Mouse (Mus musculus): ENCODE results near the gene Igsf6.

Gene Igsf6

DNA sequence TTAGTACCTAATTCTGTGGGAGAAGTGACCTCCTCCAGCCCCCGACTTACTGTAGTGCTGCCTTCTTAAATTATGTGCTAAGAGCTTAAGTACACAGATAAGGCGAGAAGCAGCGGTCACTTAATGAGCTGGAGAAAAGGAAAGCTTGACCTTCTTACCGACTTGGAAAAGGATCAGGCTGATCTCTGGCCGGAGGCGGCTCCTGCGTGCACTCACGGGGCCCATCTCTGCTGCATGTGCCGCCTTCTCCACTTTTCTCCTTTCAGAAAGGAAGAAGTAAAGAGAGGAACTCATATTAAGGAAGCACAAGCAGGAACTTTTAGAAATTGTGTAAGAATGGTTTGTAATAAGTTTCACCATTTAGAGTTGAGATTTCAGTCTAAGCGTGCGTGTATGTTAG lies at the start of gene Igsf6:
TSS of gene Igsf6 (minus strand) at position 292 of the 400 bp plus-strand sequence.
- DNase-seq: no peak

DNA sequence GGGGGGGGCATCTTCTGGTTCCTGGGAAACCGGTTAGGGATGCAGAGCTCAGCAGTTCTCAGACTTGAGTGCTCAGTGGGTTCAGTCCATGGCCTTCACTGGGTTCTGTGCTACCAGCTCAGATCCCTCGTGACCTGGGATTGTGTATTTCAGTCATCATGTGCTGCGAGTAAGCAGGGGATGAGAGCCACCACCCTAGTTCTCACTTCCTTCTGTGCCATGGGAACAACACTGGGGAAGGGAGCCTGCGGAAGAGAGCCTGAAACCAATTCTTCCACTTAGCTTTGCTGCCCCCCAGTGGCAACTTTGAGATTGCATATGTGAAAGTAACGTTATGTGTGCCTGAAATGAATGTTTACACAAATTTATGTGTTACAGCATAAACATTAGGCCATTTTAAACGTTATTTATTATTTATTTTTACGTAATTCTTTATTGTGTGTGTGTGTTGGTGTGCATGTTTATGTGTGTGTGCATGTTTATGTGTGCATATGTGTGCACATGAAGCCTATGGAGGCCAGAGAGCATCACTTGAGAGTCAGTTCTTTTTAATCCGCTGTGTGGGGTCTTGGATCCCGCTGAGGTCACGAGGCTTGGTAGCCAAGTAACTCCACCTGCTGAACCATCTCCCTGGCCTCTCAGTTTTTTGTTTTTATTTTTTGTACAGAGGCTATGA lies 45.9 kb upstream of the Igsf6 start:
- DNase-seq: peak; percentile 36

DNA sequence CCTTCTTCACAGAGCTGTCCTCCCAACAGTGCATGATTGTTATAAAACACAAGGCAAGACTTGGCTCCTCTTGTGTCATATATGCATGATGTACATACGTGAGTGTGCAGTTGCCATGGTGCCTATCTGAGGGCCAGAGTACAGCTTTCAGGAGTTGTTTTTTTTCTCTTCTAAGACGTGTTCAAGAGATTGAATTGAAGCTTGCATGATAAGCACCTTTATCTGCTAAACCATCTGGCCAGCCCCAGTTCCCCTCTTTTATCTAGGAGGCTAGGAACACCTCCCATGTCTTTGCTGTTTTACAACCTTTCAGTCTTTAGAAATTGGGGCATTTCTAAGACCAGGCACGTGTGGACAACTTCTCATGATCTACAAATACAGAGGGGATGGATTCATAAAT lies 37.4 kb upstream of the Igsf6 start:
- DNase-seq: no peak

DNA sequence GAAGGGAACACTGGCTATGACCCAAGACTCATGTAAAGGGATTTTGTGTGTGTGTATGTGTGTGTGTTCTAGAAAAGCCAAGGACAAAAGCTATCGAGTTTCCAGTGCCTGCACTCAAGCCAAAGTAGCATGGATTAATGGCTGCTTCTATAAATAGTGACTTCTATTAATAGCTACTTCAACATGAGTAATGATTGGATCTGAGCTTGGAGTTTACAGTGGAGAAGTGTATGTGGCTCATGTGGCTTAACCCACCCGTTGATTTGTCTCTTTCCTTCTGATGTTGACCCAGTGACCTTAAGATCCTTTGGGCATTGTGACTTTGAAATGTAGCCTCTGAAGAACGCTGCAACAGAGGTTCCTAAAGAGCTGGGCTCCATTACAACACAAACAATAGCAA lies 36.9 kb upstream of the Igsf6 start:
- no peak for DNase-seq

DNA sequence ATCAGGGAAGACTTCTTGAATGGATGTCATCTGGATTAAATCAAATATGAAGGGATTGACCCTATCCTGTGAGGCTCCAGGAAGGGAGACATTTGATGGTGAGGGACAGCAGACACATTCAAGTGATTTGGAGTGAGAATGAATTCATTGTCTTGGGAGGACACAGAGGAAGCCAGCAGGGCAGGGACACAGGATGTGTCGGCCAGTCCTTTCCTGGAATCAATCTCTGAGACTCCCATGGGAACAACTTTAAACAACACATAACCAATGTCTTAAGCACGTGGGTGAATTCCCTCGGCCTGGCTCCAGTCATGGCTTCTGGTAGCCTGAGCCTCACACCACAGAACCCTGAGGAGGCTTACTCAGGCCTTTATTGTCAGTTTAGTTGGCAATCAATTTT lies 33.5 kb upstream of the Igsf6 start:
- DNase-seq: no peak

DNA sequence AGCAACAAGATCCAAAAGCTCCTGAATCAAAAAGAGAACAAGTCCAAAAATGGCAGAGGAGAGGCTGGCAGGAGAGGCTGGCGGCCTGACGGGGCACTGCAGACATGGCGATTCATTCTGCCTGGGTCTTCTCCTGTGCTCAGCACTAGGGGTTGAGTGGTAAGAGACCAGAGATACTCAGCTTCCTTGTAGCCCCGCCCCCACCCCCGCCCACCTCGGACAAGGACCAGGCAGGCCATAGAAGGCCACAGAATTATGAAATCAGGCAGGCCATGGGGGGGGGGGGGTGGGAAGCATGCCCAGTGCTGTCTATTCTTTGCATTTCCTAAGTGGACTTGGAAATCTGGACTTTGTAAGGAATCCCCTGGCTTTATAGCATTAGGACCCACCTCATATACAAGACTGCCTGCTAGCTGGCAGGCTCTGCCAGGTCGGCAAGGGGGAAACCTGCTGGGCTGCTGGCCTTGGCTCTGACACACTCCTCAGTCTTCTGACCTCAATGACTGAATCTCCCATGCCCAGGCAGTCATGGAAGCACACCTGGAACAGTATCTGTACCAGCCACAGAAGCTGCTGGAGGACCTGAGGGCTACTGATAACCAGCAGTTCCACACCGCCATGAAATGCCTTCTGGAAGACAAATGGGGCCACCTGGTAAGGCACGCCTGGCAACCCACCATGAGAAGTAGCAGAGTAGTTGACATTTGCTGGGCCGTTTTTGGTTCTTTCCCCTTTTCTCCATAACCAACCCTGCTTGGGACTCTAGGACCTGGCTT lies 24.4 kb upstream of the Igsf6 start:
- DNase-seq: no peak

DNA sequence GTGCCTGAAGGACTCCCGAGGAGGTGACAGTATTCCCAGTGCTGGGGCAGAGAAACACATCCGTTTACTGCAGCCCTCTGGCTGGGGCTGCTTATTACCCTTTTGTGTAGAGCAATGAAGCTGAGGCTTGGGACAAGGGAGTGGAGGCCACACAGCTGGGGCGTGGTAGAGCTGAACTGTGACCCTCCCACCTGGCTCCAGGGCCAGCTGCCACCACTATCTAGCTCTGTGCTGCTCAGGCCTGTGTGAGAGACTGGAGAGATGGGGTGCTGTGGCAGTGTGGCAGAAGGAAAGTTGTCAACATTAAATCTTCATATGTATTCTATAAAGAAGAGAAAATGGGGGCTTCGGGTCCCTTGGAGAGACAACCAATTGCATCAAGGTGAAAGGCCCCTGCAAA lies 18.7 kb upstream of the Igsf6 start:
- DNase-seq: no peak

DNA sequence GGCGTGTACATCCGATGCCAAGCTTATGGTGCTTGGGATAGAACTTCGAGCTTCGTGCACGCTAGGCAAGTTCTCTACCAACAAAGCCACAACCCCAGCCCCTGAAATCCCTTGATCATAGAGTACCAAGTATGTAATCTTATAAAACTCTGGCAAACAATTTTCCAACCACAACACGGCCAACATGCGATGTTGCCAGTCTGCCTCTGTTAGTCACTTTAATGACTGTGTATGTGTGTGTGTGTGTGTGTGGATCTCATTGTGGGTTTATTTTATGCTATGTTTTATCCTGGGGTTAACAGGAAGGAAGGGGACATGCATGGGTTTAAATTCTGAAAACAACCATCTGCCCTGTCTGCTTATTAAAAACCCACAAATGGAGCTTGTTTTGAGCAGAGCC lies 16.4 kb upstream of the Igsf6 start:
- no peak for DNase-seq

DNA sequence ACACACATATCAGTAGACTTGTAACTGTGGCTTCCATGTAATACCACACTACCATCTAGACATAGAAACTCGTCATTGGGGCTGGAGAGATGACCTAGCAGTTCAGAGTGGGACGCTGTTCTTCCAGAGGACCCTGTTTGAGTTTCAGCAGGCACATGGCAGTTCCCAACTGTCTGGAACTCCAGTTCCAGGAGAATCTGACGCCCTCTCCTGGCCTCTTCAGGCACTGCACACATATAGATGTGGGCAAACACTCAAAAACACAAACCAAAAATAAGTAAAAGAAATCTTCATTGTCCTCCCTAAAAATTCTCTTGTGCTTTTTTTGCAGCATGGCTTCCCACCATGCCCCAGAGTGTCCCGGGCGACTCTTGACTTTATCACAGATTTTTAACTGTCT lies 14.4 kb upstream of the Igsf6 start:
- DNase-seq: no peak

DNA sequence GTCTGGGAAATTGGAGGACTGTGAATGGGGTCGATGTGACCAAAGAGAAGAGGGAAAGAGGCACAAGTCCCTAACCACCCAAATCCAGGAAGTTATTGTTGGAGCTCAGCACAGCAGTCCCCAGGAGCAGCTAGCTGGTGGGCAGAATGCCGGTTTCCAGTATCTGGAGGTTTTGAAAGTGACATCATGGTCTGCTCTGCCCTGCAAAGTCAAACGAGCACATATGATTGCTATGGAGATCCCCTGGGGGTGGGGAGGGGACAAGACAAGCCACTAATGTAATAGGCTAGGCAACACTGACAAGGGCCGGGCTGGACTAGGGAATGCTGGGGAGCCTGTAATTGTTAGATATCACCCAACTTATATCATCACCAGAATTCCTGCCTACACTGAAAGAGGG lies 11.1 kb upstream of the Igsf6 start:
- DNase-seq: no peak

DNA sequence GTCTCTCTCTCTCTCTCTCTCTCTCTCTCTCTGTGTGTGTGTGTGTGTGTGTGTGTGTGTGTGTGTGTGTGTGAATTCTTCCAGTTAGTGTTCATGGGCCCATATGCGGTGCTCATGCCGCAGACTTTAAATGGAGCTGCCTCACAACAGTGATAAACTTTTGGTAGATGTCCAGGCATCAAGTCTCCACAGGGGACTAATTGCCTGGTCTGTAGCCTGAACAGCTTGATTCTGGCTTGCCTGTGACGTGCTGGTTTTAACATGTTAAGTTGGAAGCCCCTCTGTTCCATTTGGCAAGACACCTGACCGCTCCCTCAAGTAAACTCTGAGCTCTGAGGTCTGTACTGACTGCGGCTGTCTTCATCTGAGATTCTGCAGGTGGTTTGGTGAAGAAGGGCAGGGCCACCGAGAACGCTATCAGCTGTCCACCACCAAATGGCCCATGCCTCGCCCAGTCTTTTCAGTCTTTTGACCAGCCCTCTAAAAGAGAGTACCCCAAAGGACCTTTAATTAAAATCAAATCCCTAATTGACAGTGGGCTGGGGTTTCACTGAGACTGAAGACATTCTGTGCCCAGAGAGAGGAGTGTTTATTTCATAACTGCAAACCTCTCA lies 10.6 kb upstream of the Igsf6 start:
- no peak for DNase-seq

DNA sequence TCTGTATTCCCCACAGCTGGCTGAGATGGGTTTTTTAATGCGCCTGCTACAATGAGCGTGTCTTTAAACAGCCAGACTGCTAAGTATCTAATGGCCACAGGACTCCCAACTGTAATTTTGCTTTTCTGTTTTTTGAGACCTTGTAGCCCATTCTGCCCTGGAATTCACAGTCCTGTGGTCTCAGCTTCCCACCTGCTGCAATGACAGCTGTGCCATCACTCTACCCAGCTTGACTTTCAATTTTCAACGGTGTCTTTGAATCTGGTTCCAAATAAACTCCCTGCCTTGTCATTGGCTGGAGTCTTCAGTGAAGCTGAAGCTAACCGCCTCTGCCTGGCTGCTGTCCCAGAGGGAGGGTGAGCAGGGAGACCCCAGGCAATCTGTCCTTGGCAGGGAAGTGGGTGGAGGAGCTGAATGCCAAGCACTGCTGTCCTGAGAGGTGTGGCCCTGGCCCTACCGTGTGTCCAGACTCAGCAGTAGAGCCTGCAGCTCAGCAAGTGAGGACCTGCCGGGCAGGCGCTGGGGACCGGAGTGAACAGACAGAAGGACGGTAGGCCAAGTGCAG lies 8.7 kb upstream of the Igsf6 start:
- DNase-seq: no peak

DNA sequence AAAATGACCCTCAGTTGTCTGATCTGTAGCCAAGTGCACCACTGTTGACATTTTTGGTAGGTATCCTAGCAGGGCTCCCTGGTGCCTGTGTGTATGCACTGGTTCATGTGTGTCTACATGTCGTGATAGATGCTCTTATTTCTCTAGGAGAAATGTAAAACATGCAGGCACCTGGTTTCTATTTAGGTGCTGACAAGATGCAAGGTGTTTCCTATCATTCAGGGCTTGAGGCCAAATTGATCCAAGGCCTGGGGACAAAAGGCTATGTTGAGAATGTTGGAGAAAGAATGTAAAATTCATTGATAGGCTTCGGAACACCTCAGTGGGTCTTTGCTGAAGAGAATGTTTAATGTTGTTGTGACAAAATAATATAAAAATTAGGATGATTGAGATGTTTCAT lies 7.4 kb upstream of the Igsf6 start:
- DNase-seq: no peak

DNA sequence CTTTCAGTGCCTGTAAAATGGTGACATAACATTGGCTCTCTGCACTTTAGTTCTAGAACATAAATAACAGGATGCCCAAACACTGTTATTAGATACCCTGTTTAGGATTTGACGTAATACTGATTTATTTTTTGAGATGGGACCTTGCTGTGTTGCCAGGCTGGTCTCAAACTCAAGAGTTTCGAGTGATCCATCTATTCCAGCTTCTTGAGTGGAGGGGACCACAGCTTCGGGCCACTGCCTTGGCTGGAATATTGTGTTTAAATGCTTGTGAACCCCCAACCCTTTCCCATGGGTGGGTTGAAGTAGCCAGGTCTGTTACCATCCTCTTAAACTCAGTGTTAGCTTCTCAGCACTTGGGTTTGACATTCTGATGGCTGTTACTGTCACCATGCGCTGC lies 7.0 kb upstream of the Igsf6 start, which contains the start of gene Otoa:
TSS of gene Otoa (plus strand) at position 301 of the 400 bp plus-strand sequence.
- no peak for DNase-seq

DNA sequence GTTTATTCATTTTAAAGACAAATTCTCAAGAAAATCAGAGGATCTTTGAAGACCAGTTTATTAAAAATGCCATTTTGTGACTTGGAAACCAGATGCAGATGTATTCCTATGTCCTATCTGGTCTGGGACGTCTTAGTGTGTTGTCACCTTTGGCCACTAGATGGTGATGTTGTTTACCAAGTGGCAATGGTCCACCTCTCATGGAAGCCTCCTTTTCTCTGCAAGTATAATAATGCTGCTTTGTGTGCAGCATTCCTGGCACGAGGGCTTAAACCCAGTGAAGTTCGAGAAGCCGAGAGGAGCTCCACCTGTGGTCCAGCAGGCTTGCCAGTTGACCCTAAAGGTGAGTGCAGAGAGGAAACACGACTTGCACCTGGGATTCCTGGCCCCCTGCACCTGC lies 3.5 kb upstream of the Igsf6 start:
- peak; percentile 44 for DNase-seq

DNA sequence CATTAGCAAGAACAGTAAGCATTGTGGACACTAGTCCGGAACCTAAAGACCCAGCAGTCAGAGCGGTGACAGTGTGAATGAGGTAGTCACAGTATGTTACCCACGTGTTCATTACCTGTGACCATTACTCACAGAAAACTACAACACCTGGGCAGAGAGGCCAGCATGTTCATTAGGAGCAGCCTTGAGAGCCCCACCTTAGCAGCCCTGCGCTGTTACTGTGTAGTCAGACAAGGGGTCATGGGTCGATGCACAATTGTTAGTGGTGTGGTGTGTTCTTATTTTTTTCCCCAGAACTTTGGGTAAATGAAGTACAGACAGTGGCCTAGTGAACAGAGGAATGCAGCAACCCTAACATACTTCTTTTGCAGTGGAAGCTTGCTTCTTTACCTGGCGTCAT lies 2.9 kb upstream of the Igsf6 start:
- no peak for DNase-seq

DNA sequence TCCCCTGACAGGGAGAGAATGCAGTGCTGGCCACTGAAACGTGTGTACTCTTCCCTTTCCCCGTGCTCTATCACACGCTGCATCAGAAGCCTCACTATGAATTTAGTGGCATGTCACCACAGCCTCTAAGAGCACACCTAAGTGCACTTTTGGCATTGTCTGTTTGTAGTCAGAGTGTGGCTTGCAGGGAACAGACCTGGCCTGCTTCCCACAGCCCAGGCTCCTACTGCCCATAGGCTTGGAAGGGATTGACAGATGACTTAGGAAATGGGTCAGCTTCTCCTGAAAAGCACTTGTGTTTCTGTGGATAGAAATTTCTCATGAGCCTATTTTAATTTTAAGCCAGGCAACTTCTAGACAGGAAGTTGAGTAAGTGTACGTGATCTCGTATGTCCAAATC lies 1.0 kb upstream of the Igsf6 start:
- DNase-seq: peak; percentile 34

DNA sequence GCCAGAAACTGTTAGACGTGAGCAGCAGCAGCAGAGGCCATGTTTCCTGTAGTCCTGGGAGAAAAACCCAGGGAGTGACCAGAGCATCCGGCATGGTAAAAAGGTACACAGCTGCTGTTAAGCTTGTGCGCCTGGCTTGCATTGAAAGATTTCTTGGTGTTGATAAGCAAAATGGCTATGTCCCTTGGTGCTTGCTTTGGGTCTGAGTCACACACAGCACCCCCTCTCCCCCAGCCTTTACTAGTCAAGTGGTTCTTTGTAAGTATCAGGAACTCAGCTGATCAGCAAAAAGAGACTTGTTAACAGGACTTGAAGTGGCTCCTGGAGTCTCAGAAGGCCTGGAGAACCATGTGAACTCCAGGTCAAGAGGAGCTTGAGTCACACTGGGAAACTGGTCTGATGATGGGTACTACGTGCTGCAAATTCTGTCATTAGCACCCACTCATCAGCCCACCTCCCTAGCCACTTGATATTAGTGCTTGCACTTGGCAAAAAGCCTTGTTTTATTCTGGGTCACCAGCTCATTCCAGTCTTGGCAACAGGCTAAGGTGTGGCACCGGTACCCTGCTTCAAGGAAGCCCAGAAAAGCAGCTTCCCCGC lies 529 bp upstream of the Igsf6 start:
- DNase-seq: no peak

DNA sequence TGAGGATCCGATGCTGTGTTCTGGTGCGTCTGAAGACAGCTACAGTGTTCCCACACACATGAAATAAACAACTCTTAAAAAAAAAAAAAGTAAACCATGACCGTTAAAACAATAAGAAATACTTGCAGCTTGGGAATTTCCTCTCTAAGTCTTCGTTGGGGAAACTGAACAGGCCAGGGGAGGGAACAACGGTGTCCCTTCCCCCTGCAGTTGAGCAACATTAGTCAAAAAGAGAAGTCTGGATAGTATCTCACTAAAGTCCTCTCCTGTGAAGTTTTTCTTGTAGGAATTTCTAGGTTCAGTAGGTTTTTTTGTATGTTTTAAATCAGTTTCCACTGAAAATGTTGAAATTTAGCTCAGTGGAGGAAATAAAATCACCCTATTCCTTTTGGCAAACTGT lies 1.9 kb downstream of the Igsf6 start:
- no peak for DNase-seq

DNA sequence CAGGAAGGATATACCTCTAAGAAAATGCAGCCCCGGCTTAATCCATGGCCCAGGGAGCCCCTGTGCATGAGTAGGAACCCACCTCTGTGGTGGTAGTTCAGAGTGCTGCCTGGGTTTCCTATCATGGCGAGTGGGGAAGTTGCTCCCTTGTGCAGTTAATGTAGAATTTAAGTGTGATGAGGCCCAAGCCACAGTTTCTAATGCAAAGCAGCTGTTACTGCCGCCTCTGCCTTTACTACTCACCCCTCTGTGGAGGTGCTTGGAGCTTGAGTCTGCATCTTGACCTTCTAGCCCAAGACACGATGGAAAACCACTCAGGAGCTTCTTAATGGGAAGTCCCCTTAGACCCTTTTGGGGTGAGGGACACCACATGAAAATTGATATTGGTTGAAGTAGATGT lies 3.1 kb downstream of the Igsf6 start:
- no peak for DNase-seq

DNA sequence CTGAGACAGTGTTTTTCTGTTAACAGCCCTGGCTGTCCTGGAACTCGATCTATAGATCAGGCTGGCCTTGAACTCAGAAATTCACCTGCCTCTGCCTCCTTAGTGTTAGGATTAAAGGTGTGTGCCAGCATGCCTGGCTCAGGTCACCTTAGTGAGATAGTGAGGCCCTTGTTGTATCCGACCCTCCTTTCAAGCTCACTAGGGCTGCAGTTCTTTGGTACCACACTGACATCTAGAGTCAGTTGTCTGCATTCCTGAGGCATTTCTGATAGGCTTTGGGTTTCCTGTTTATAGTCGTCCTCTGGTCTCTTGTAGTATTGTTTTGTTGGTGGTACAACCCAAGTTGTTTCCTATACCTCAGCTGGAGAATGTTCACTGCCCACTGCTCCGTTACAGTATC lies 10.1 kb downstream of the Igsf6 start:
- DNase-seq: no peak

DNA sequence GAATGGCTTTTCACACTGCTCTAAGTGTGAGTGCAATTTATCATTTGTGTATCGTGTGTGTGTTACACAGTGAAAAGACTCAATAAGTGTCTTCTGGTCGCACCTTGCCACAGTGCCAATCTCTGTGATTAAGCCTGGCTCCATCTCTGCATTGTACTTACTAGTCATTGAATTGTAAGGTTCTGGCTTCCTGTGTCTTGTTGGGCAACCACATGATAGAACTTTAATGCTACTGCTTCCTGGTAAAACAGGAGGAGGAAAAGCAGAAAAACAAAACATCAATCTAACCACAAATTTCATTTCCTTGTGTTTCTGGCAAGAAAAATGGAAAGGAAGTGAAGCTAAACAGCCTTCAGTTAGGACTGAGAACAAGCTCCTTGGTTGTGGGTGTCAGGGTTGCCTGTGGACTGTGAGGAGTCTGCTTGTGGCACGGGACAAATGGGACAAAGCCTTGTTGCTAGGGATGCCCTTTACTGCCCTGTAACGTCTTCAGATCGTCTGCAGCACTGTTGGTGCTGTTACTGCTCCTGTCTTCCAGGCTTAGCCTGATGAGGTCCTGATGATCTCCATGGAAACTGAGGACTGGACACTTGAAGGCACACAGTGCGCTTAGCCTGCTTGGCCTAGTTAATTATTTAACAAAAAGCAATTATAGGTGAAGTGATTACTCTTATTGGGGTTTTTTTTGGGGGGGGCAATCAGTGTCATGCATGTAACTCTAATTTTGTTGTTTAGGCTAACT lies 14.7 kb downstream of the Igsf6 start:
- no peak for DNase-seq

DNA sequence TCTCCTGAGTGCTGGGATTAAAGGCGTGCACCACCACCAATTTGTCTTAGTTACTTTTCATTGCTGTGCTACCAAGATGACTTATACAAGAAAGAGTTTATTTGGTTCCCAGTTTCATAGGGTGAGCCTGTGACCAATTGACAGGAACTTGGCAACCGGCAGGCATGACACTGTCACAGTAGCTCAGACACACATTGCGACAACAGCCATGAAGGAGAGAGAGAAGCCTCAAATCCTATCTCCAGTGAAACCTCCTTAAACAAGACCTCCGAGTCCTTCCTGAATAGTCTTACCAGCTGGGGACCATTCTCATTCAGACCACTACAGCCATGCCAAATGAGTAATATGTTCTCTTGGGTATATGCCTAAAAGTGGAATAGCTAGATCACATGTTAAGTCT lies 21.3 kb downstream of the Igsf6 start:
- no peak for DNase-seq
